Mouse (Mus musculus) stomach, embryonic 16.5 days (tissue): ENCODE results near the gene Ndufv1. TPM values are rescaled to one million over a fixed set of nuclear protein-coding genes. Genes with fewer than 3 reads are reported as not detected.
A peak's percentile ranks its signal among the peaks of the same experiment; 100 is the strongest.
"Not testable (repeated sequence)": the region's sequence is repeated elsewhere in the genome, so short reads cannot be mapped to it uniquely, and the experiment has no call there.

Experiments used
- ATAC-seq: fragments of 200-750 bp; cut with Nextera tagmentation; 2 replicates; pipeline ENCODE4 v1.8.0; 2017; ENCODE audit warnings: moderate number of reproducible peaks, moderate TSS enrichment; ENCODE audit not compliant: insufficient read depth, low FRiP score
- H3K27ac ChIP-seq: fragments of 300-500 bp; sonication (generic); 2 replicates; pipeline ENCODE4 v1.5.1; 2014; ENCODE audit warnings: low read length
- H3K27me3 ChIP-seq: fragments of 300-500 bp; sonication (generic); 2 replicates; pipeline ENCODE4 v1.6.1; 2014; ENCODE audit warnings: low read length, control low read depth, mixed read lengths; ENCODE audit not compliant: control insufficient read depth, insufficient read depth
- H3K36me3 ChIP-seq: fragments of 300-500 bp; sonication (generic); 2 replicates; pipeline ENCODE4 v1.6.1; 2014; ENCODE audit warnings: low read length; ENCODE audit not compliant: control insufficient read depth, insufficient read depth
- H3K4me1 ChIP-seq: fragments of 300-500 bp; sonication (generic); 2 replicates; pipeline ENCODE4 v1.6.1; 2014; ENCODE audit warnings: low read length, control low read depth, mixed read lengths; ENCODE audit not compliant: control insufficient read depth, insufficient read depth
- H3K4me2 ChIP-seq: fragments of 300-500 bp; sonication (generic); 2 replicates; pipeline ENCODE4 v1.6.1; 2014; ENCODE audit warnings: low read depth, low read length, mixed read lengths
- H3K4me3 ChIP-seq: fragments of 300-500 bp; sonication (generic); replicated peaks from 2 replicates; pipeline ENCODE4 v1.5.1; 2014; ENCODE audit warnings: mild to moderate bottlenecking, low read length
- H3K9ac ChIP-seq: fragments of 300-500 bp; sonication (generic); 2 replicates; pipeline ENCODE4 v1.6.1; 2014; ENCODE audit warnings: low read length
- H3K9me3 ChIP-seq: fragments of 300-500 bp; sonication (generic); replicated peaks from 2 replicates; pipeline ENCODE4 v1.6.1; 2016; ENCODE audit warnings: low read length, control low read depth; ENCODE audit not compliant: control insufficient read depth
- WGBS: fragments of 180-500 bp; shearing (Covaris S2); extraction: QIAGEN DNeasy Blood & Tissue Kit; methylation state at CpG from one replicate; pipeline ENCODE4 v1.1.7; 2014; 5-methylcytosine and 5-hydroxymethylcytosine counted together
- polyA plus RNA-seq: library from polyadenylated mRNA; unstranded; fragments of >200 nt; fragmentation: Nextera tagmentation; extraction: Ambion mirVana; gene quantifications from 2 replicates; pipeline ENCODE4 v1.2.1, GENCODE M21; 2015

Gene Ndufv1
- polyA plus RNA-seq, 1 experiment from 2014 or later: 223 TPM

DNA sequence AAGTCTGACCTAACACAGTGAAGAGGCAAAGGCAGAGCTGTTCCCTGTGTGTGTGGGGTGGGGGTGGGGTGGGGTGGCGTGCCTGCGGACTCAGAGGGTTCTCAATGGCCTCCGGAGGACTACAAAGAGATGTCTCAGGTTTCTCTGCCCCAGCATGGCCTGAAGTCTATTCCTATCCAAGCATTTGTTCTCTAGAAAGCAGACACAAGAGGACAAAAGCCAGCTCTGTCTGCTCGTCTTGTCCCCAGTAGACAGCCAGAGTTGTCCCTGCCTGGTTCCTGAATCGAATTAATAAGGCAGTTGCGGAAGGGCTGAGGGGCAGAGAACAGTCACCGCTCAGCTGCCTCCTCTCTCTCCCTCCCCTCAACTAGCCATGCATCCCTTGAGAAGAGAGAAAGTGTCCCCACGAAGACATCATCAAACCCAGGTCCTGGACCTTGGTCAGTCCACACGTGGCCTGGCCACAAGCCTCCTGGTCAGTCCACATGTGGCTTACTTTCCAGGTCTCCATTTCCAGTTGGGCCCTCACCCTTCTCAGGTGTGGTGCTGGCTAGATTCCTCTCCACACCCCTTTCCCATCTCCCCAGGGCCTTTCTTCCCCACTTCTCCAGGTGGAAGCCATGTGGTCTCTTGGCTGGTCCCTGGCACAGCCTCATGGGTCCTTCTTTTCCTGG, 28.9 kb downstream of the Ndufv1 start:
- Histone ChIP-seq H3K4me1 (peaks cover 14% of the 10 kb centered on the region), H3K9me3 (no peaks in the 10 kb centered on the region), H3K27ac (no peak overlapping the region), H3K9ac (no peak overlapping the region), H3K36me3 (no peaks in the 10 kb centered on the region), H3K4me3 (no peak overlapping the region), H3K4me2 (no peak overlapping the region), H3K27me3 (no peaks in the 10 kb centered on the region)
- WGBS: 55% methylated on average over 9 of the region's 9 CpGs
- ATAC-seq: no peak

DNA sequence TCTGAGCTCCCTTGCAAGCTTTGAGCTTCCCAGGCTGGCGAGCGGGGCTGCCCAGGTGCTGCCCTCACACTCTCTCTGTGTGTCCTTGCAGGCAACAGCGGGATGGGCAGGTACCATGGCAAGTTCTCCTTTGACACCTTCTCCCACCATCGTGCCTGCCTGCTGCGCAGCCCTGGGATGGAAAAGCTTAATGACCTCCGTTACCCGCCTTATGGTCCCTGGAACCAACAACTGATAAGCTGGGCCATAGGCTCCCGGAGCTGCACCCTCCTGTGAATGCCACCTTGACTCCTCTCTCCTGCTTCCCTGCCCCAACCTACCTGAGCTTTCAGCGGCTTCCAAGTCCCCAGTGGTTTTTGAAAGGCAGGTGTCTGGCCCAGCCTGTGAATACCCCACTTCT, 31.7 kb downstream of the Ndufv1 start:
- Histone ChIP-seq H3K36me3 (no peaks in the 10 kb centered on the region), H3K27me3 (no peaks in the 10 kb centered on the region), H3K27ac (no peak overlapping the region), H3K4me3 (no peak overlapping the region), H3K9ac (no peak overlapping the region), H3K4me1 (peaks cover 3% of the 10 kb centered on the region; the same call in 1 of the 2 replicates), H3K4me2 (no peak overlapping the region), H3K9me3 (no peaks in the 10 kb centered on the region)
- WGBS: 69% methylated on average over 9 of the region's 9 CpGs
- no peak for ATAC-seq

GRCm38 (mm10) chr19:3980309-3980708, 32.3 kb downstream of the Ndufv1 start:
- H3K27me3 ChIP-seq: no peaks in the 10 kb centered on the region
- 11% methylated on average over 4 of the region's 4 CpGs for WGBS
- peak; percentile 74 for ATAC-seq

DNA sequence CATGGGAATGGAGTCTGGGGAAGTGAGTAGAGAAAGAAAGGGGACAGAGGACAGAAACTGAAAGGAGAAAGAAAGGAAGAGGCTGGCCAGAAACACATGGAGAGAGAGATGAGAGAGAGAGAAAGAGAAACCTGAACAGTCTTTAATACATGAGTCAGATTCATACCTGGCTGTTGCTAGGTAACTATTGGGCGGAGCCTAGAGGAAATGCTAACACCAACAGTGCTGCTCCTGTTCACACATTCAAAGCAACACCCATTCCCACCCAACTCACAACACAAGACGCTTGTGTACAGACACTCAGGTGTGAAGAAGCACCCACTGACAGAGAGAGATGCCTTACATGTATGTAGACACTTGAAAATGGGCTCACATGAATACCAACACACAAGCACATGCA, 36.7 kb downstream of the Ndufv1 start:
- 61% methylated on average over 2 of the region's 2 CpGs for whole genome bisulfite sequencing
- Histone ChIP-seq H3K36me3 (no peaks in the 10 kb centered on the region), H3K27ac (no peak overlapping the region; the same call in 1 of the 2 replicates), H3K4me2 (no peak overlapping the region), H3K27me3 (no peaks in the 10 kb centered on the region), H3K9me3 (no peaks in the 10 kb centered on the region), H3K4me3 (no peak overlapping the region), H3K4me1 (0 out of 2 replicates have a peak, but pooled peaks cover 2% of the 10 kb centered on the region), H3K9ac (no peak overlapping the region)
- ATAC-seq: no peak

More at GRCm38 (mm10) chr19:3980309-3980708, 32.3 kb downstream of the Ndufv1 start:
- 0 out of 2 replicates have a peak, but pooled peaks cover 2% of the 10 kb centered on the region for H3K4me1 ChIP-seq
- H3K9me3 ChIP-seq: no peaks in the 10 kb centered on the region
- H3K27ac ChIP-seq: no peak overlapping the region
- H3K9ac ChIP-seq: no peak overlapping the region; the same call in 1 of the 2 replicates
- no peak overlapping the region for H3K4me3 ChIP-seq
- H3K4me2 ChIP-seq: no peak overlapping the region
- H3K36me3 ChIP-seq: no peaks in the 10 kb centered on the region

- H3K9ac ChIP-seq, H3K27ac ChIP-seq, ATAC-seq, H3K9me3 ChIP-seq, H3K4me1 ChIP-seq, H3K4me2 ChIP-seq, H3K27me3 ChIP-seq, H3K36me3 ChIP-seq, H3K4me3 ChIP-seq: not testable (repeated sequence)
- WGBS: 76% methylated on average over 6 of the region's 6 CpGs
Observed at GRCm38 (mm10) chr19:3974608-3975007, 38.0 kb downstream of the Ndufv1 start.

GRCm38 (mm10) chr19:3972229-3972628, 40.4 kb downstream of the Ndufv1 start, which contains the start of gene Aldh3b2:
Gene Aldh3b2 (plus strand): TSS chr19:3972328.
- no peaks in the 10 kb centered on the region for H3K36me3 ChIP-seq
- H3K27me3 ChIP-seq: no peaks in the 10 kb centered on the region
- H3K4me3 ChIP-seq: peak within 1 kb of the TSS; percentile 3
- H3K4me1 ChIP-seq: peaks cover 4% of the 10 kb centered on the region; the same call in 1 of the 2 replicates
- peak; percentile 87; the same call in 1 of the 2 replicates for ATAC-seq
- H3K9ac ChIP-seq: 0 out of 2 replicates have a peak within 1 kb of the TSS, but pooled peaks have one; percentile 43
- 26% methylated on average over 9 of the region's 9 CpGs for WGBS
- peak within 1 kb of the TSS; percentile 40 for H3K27ac ChIP-seq
- H3K9me3 ChIP-seq: no peaks in the 10 kb centered on the region
- peak within 1 kb of the TSS; percentile 17; the same call in 1 of the 2 replicates for H3K4me2 ChIP-seq

DNA sequence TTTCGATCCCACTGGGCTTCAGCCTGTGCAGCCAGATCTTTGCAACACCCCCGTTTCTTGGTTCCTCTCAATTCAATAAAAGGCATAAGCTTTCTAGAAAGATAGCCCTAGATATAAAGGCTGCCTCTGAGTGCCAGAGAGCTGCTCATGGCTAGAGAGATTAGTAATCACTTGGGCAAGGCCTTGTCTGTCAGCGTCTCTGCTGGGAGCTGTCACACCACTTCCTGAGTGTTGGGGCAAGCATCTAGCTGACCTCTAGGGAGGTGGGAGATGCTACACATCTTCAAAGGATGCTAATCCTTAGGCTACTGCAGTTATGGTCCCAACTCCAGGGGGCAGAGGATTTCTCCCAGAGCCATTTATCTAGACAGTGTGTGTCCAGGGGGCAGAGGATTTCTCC, 45.3 kb downstream of the Ndufv1 start:
- H3K9ac ChIP-seq: no peak overlapping the region
- no peaks in the 10 kb centered on the region for H3K9me3 ChIP-seq
- 56% methylated on average over 3 of the region's 3 CpGs for WGBS
- H3K27ac ChIP-seq: no peak overlapping the region
- no peaks in the 10 kb centered on the region for H3K27me3 ChIP-seq
- H3K36me3 ChIP-seq: no peaks in the 10 kb centered on the region
- H3K4me3 ChIP-seq: no peak overlapping the region
- peaks cover 4% of the 10 kb centered on the region; the same call in 1 of the 2 replicates for H3K4me1 ChIP-seq
- H3K4me2 ChIP-seq: no peak overlapping the region
- ATAC-seq: no peak

GRCm38 (mm10) chr19:3966330-3967075, 46.1 kb downstream of the Ndufv1 start:
- Histone ChIP-seq H3K9me3 (no peaks in the 10 kb centered on the region), H3K27me3 (no peaks in the 10 kb centered on the region), H3K4me3 (no peak overlapping the region), H3K4me1 (peaks cover 4% of the 10 kb centered on the region; the same call in 1 of the 2 replicates), H3K4me2 (no peak overlapping the region), H3K27ac (no peak overlapping the region), H3K36me3 (no peaks in the 10 kb centered on the region), H3K9ac (no peak overlapping the region)
- 70% methylated on average over 11 of the region's 11 CpGs for WGBS
- no peak for ATAC-seq

DNA sequence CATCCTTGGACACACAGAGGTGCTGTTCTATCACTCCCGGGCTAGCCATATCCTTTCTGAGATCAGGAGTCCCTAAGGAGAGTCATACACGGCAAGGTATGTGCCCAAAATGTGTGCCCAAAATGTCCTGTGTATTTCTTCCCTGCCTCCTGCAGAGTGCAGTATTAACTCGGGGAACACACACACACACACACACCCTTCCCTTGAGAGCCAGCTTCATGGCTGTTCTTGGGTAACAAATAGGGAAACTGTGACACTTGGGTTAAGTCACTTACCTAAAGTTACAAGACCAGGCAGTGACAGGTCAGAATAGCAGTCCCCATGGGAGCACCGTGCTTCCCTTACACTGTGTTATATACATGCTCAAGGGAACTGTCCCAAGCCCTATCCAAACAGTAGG, 48.6 kb downstream of the Ndufv1 start:
- 63% methylated on average over 4 of the region's 4 CpGs for WGBS
- no peak overlapping the region for H3K27ac ChIP-seq
- H3K9me3 ChIP-seq: no peaks in the 10 kb centered on the region
- no peaks in the 10 kb centered on the region for H3K4me1 ChIP-seq
- H3K4me2 ChIP-seq: no peak overlapping the region
- H3K4me3 ChIP-seq: no peak overlapping the region
- no peak overlapping the region for H3K9ac ChIP-seq
- no peaks in the 10 kb centered on the region for H3K27me3 ChIP-seq
- H3K36me3 ChIP-seq: no peaks in the 10 kb centered on the region
- ATAC-seq: no peak
